Mouse (Mus musculus) kidney, adult 11 months (tissue): Measurements from ENCODE around the gene Trim62.

ENCODE experiments used
- DNase-seq: peaks from one replicate; pipeline ENCODE4 v3.0.0; 2022

Gene Trim62

GRCm38 (mm10) chr4:128910276-128911063 lies 27.1 kb downstream of the Trim62 start:
- DNase-seq: no peak

GRCm38 (mm10) chr4:128912085-128912484 lies 28.7 kb downstream of the Trim62 start:
- DNase-seq: no peak

- no peak for DNase-seq
Observed at GRCm38 (mm10) chr4:128913794-128914193, 30.4 kb downstream of the Trim62 start.

GRCm38 (mm10) chr4:128917119-128917518 lies 33.7 kb downstream of the Trim62 start:
- DNase-seq: no peak

- DNase-seq: no peak
Observed at GRCm38 (mm10) chr4:128917756-128918155, 34.4 kb downstream of the Trim62 start.

- no peak for DNase-seq
Observed at GRCm38 (mm10) chr4:128918187-128918586, 34.8 kb downstream of the Trim62 start.

- DNase-seq: no peak
Observed at GRCm38 (mm10) chr4:128919106-128919505, 35.7 kb downstream of the Trim62 start.

- DNase-seq: no peak
Observed at GRCm38 (mm10) chr4:128923603-128924002, 40.2 kb downstream of the Trim62 start.

GRCm38 (mm10) chr4:128924841-128925606 lies 41.6 kb downstream of the Trim62 start:
- DNase-seq: peak; percentile 56

GRCm38 (mm10) chr4:128932783-128933182 lies 49.4 kb downstream of the Trim62 start:
- no peak for DNase-seq

- no peak for DNase-seq
Observed at GRCm38 (mm10) chr4:128935595-128935994, 52.2 kb downstream of the Trim62 start.

GRCm38 (mm10) chr4:128942346-128942745 lies 59.0 kb downstream of the Trim62 start:
- no peak for DNase-seq

GRCm38 (mm10) chr4:128946736-128947135 lies 63.4 kb downstream of the Trim62 start:
- DNase-seq: no peak

GRCm38 (mm10) chr4:128947326-128947933 lies 64.0 kb downstream of the Trim62 start:
- no peak for DNase-seq

GRCm38 (mm10) chr4:128948137-128948674 lies 64.8 kb downstream of the Trim62 start:
- DNase-seq: no peak

- DNase-seq: no peak
Observed at GRCm38 (mm10) chr4:128949470-128950005, 66.2 kb downstream of the Trim62 start.

- DNase-seq: peak; percentile 67
Observed at GRCm38 (mm10) chr4:128950461-128950860, 67.1 kb downstream of the Trim62 start.

- DNase-seq: no peak
Observed at GRCm38 (mm10) chr4:128953851-128954250, 70.5 kb downstream of the Trim62 start.

- peak; percentile 60 for DNase-seq
Observed at GRCm38 (mm10) chr4:128957155-128957911, 74.0 kb downstream of the Trim62 start.

GRCm38 (mm10) chr4:128958156-128958555 lies 74.8 kb downstream of the Trim62 start:
- peak; percentile 36 for DNase-seq

- no peak for DNase-seq
Observed at GRCm38 (mm10) chr4:128958849-128959248, 75.5 kb downstream of the Trim62 start.

- DNase-seq: no peak
Observed at GRCm38 (mm10) chr4:128959676-128960075, 76.3 kb downstream of the Trim62 start.
